Mouse (Mus musculus) C2C12 (cell line): ENCODE results near the gene Cacng5. TPM values are rescaled to one million over a fixed set of nuclear protein-coding genes. Genes with fewer than 3 reads are reported as not detected.

ENCODE experiments used
- H3K27me3 ChIP-seq: one replicate; pipeline ENCODE4 v1.6.1; 2011; ENCODE audit not compliant: control insufficient read depth, insufficient read depth, insufficient read length
- H3K36me3 ChIP-seq: one replicate; pipeline ENCODE4 v1.6.1; 2011; ENCODE audit not compliant: control insufficient read depth, insufficient read depth
- H3K4me3 ChIP-seq: one replicate; pipeline ENCODE4 v1.5.1; 2011; ENCODE audit warnings: mild to moderate bottlenecking, control low read depth; ENCODE audit not compliant: poor library complexity, insufficient read depth, severe bottlenecking
- H3K79me2 ChIP-seq: one replicate; pipeline ENCODE4 v1.6.1; 2011; ENCODE audit not compliant: control insufficient read depth, insufficient read depth
- H3K79me3 ChIP-seq: one replicate; pipeline ENCODE4 v1.6.1; 2011; ENCODE audit warnings: low read depth, control low read depth
- H3ac ChIP-seq: one replicate; pipeline ENCODE3; 2011; ENCODE audit warnings: low read depth; ENCODE audit not compliant: control insufficient read depth, insufficient read length
- CEBPB ChIP-seq: IDR thresholded peaks from one replicate; pipeline ENCODE4 v1.6.1; 2011; ENCODE audit warnings: low read depth, mild to moderate bottlenecking, control low read depth, moderate library complexity
- CTCF ChIP-seq: IDR thresholded peaks from one replicate; pipeline ENCODE4 v1.5.1; 2011; ENCODE audit not compliant: control insufficient read depth, insufficient read depth, insufficient read length
- FOSL1 ChIP-seq: IDR thresholded peaks from one replicate; pipeline ENCODE4 v1.8.0; 2011; ENCODE audit warnings: mild to moderate bottlenecking, low read length; ENCODE audit not compliant: poor library complexity, insufficient read depth, severe bottlenecking
- MAX ChIP-seq: IDR thresholded peaks from one replicate; pipeline ENCODE4 v1.6.1; 2011; ENCODE audit warnings: mild to moderate bottlenecking, control low read depth
- MYOD1 ChIP-seq: IDR thresholded peaks from one replicate; pipeline ENCODE4 v1.6.1; 2011; ENCODE audit warnings: low read depth; ENCODE audit not compliant: control insufficient read depth, insufficient read length
- MYOG ChIP-seq: IDR thresholded peaks from one replicate; pipeline ENCODE4 v1.6.1; 2011; ENCODE audit not compliant: control insufficient read depth, insufficient read length; ENCODE audit errors: extremely low read depth
- USF1 ChIP-seq: IDR thresholded peaks from one replicate; pipeline ENCODE4 v1.6.1; 2011; ENCODE audit warnings: low read depth, mild to moderate bottlenecking, control low read depth, moderate library complexity
- polyA plus RNA-seq: library from polyadenylated mRNA; unstranded; fragments of >200 nt; fragmentation: generic; extraction: Trizol; gene quantifications from one replicate; pipeline ENCODE4 v1.2.1, GENCODE M21; 2012; ENCODE audit warnings: missing spikeins

The Cacng5 gene
- polyA plus RNA-seq, 1 experiment, result not detected

DNA sequence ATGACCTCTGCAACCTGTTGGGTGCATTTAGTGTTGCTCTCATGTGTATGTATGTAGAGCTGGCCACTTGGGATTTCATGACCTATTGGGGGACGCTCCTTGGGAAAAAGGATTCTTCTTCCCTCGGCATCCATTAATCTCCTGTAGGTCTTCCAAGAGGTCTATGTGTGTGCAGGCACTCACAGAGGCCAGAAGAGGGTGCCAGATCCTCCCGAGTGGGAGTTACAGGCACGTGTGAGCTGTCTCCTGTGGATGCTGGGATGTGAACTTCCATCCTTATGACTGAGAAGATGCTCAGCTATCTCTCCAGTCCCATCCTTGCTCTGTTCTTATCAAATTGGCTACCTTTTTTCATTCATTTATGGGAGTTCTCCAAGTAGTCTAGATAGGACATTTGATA lies 14.4 kb downstream of the Cacng5 start:
- Histone ChIP-seq H3ac (no peak overlapping the region), H3K36me3 (no peaks in the 10 kb centered on the region), H3K79me2 (no peaks in the 10 kb centered on the region), H3K79me3 (no peaks in the 10 kb centered on the region), H3K27me3 (peaks cover 8% of the 10 kb centered on the region), H3K4me3 (no peak overlapping the region)
- no peak for TF ChIP-seq MYOD1

DNA sequence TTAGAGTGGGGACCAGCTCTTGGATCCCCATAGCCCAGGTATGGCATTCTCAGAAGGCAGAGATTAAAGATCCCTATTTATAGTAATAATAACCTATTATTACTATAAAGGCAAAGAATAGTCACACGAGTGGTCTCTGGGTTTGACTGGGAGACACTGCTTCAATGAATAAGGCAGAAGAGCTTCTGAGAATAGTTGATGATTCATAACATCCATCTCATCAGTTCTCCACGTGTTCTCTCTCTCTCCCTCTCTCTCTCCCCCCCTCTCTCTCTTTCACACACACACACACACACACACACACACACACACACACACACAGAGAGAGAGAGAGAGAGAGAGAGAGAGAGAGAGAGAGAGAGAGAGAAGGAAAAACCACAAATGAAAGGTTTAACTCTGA lies 16.2 kb downstream of the Cacng5 start:
- no peaks in the 10 kb centered on the region for H3K79me3 ChIP-seq
- no peak overlapping the region for H3ac ChIP-seq
- H3K4me3 ChIP-seq, result no peak overlapping the region
- TF ChIP-seq MYOD1, result no peak
- TF ChIP-seq CTCF, result no peak
- TF ChIP-seq MAX, result no peak
- no peak for TF ChIP-seq USF1
- no peak for TF ChIP-seq FOSL1
- peaks cover 15% of the 10 kb centered on the region for H3K27me3 ChIP-seq
- no peaks in the 10 kb centered on the region for H3K36me3 ChIP-seq
- H3K79me2 ChIP-seq, result no peaks in the 10 kb centered on the region

DNA sequence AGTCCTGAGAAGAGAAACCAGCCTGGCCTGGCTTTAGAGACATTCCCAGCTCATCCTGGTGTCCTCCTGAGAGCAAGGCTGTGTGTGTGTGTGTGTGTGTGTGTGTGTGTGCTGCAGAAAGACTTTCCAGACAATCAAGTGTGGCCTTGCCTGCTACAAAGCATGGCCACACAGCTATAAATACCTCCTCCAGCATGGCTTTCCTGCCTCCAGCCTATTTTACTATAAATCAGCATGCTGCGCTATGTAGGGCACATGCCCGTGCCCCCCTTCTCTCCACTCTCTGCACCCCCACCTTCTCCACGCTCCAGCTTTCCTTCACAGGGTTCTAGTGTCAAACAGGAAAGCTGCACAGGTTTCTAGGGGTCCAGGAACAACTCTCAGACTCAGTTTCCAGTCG lies 19.2 kb downstream of the Cacng5 start:
- TF ChIP-seq MAX (no peak), MYOD1 (no peak), MYOG (no peak), CTCF (no peak), FOSL1 (no peak), CEBPB (no peak), USF1 (no peak)
- Histone ChIP-seq H3K4me3 (no peak overlapping the region), H3K27me3 (peaks cover 20% of the 10 kb centered on the region), H3ac (no peak overlapping the region), H3K36me3 (no peaks in the 10 kb centered on the region), H3K79me2 (no peaks in the 10 kb centered on the region), H3K79me3 (no peaks in the 10 kb centered on the region)

DNA sequence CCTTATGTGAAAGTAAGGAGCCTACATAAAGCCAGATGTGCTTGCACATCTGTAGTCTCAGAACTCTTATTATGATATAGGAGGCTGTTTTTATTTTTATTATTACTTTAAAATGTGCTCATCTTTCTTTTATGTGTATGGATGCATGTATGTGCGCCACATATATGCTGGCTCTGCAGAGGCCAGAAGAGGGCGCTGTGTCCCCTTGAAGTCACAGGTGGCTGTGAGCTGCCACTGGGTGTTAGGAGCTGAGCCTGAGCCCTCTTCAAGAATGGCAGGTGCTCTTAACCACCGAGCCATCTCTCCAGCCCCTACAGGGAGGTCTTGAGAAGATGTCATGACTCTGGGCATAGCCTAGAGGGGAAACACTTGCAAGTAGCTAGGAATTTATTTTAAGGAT lies 23.5 kb downstream of the Cacng5 start:
- H3K27me3 ChIP-seq, result peaks cover 16% of the 10 kb centered on the region
- H3K79me2 ChIP-seq, result no peaks in the 10 kb centered on the region
- H3K79me3 ChIP-seq, result no peaks in the 10 kb centered on the region
- H3K4me3 ChIP-seq, result no peak overlapping the region
- no peak overlapping the region for H3ac ChIP-seq
- H3K36me3 ChIP-seq, result no peaks in the 10 kb centered on the region
- TF ChIP-seq USF1 (no peak), FOSL1 (no peak)

DNA sequence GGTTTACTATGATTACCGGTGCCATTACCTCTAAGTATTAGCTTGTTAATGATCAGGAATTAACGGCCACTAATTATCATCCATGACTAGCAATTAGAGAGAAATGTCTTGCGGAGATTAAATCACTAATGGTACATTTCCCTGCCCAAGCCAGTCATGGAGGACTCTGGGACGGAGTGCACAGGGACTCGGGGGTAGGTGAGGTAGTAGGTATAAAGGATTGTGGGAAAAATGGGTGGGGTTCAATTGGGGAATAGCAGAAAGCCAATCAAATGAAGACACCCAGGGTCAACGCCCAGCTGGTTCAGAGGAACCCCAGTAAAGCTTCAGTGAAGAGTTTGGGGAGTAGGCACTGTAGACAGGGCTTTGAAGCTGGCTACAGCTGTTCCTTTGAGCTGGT lies 27.5 kb downstream of the Cacng5 start:
- Histone ChIP-seq H3ac (no peak overlapping the region), H3K79me3 (no peaks in the 10 kb centered on the region), H3K4me3 (no peak overlapping the region), H3K27me3 (peaks cover 17% of the 10 kb centered on the region), H3K36me3 (no peaks in the 10 kb centered on the region), H3K79me2 (no peaks in the 10 kb centered on the region)
- TF ChIP-seq CEBPB (no peak), USF1 (no peak), MYOG (no peak), CTCF (no peak), FOSL1 (no peak)

DNA sequence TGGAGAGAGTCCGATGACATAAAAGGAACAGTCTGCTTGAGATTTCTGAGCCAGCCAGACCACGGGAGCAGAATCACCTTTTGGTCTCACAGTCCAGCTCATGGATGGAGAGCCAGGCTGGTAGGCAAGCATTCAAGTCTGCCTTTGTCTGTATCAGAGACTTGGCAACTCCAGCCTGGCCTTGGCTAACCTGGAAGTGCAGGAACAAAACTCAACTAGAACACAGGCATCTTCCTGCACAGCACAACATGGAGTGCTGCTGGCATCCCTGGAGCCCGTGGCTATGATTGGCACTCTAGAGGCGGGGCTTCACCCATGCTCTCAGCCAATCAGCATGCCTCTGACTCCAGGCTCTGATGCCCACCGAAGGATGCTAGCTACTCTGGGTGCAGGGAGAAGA lies 38.0 kb downstream of the Cacng5 start:
- Histone ChIP-seq H3K79me3 (no peaks in the 10 kb centered on the region), H3K27me3 (peaks cover 4% of the 10 kb centered on the region), H3K36me3 (no peaks in the 10 kb centered on the region), H3K4me3 (no peak overlapping the region), H3ac (no peak overlapping the region), H3K79me2 (no peaks in the 10 kb centered on the region)
- no peak for TF ChIP-seq USF1
- TF ChIP-seq CEBPB, result no peak
- no peak for TF ChIP-seq MYOD1
- TF ChIP-seq CTCF, result no peak
- no peak for TF ChIP-seq MAX
- no peak for TF ChIP-seq MYOG
- no peak for TF ChIP-seq FOSL1

DNA sequence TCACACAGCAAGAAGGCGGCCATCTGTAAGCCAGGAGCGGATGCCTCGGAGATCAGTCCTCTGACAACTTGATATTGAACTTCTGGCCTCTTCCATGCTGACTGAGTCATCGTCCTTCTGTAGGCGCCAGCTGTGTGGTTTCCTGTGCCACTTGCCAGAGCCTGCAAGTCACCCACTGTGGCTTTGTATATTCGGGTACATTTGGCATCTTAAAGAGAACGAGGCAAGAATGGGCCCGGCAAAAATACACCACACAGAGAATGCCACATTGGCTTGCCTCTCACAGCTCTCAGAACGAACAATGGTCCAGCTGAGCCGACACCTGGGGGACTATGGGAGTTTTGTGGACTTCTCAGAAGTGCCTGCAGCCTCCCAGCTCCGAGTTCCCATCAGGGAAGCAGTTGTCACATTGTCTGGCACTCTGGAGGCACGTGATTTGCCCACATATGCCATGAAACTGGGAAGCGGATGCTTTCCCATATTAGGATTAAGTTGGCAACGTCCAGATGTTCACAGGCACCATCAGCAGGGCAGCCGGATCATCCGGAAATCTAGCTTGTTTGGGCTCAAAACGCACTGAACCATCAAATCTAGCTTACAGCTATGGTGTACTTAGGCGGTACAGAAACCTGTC lies 38.9 kb downstream of the Cacng5 start:
- H3K27me3 ChIP-seq, result peaks cover 4% of the 10 kb centered on the region
- H3K79me2 ChIP-seq, result no peaks in the 10 kb centered on the region
- TF ChIP-seq MYOD1 (no peak), FOSL1 (peak; percentile 20), MYOG (no peak), CTCF (no peak), USF1 (peak; percentile 81)
- H3K36me3 ChIP-seq, result no peaks in the 10 kb centered on the region
- H3K4me3 ChIP-seq, result no peak overlapping the region
- no peak overlapping the region for H3ac ChIP-seq
- no peaks in the 10 kb centered on the region for H3K79me3 ChIP-seq
